Mouse (Mus musculus): ENCODE measurements at regions not wholly inside any gene's neighbourhood (a gene's known extent, or its start where the extent isn't known, plus 50 kb on each side); places are given as distances from the start of the nearest gene placed in this dataset.

GRCm38 (mm10) chr13:6484418-6484817 lies 63.5 kb upstream of the Pitrm1 start:
- TF ChIP-seq CTCF (IDR thresholded peaks at IDR 0.05; ENCODE audit: low read depth), result no peak
- no peak for TF ChIP-seq EP300 (IDR thresholded peaks at IDR 0.05; ENCODE audit: low read depth)
